Mouse (Mus musculus) intestine, embryonic 16.5 days (tissue): ENCODE results near the gene Cdh23. TPM values are rescaled to one million over a fixed set of nuclear protein-coding genes. Genes with fewer than 3 reads are reported as not detected.

ENCODE experiments used
- ATAC-seq: fragments of 200-750 bp; cut with Nextera tagmentation; 2 replicates; pipeline ENCODE4 v1.8.0; 2017; ENCODE audit warnings: moderate TSS enrichment, moderate library complexity
- H3K27ac ChIP-seq: fragments of 300-500 bp; sonication (generic); 2 replicates; pipeline ENCODE4 v1.5.1; 2014; ENCODE audit warnings: mild to moderate bottlenecking, low read length
- H3K27me3 ChIP-seq: fragments of 300-500 bp; sonication (generic); replicated peaks from 2 replicates; pipeline ENCODE4 v1.6.1; 2014; ENCODE audit warnings: low read length, control low read depth, mixed read lengths; ENCODE audit not compliant: control insufficient read depth, insufficient read depth
- H3K36me3 ChIP-seq: fragments of 300-500 bp; sonication (generic); 2 replicates; pipeline ENCODE4 v1.6.1; 2014; ENCODE audit warnings: low read length, control low read depth; ENCODE audit not compliant: control insufficient read depth, insufficient read depth
- H3K4me1 ChIP-seq: fragments of 300-500 bp; sonication (generic); 2 replicates; pipeline ENCODE4 v1.6.1; 2014; ENCODE audit warnings: low read length, control low read depth, mixed read lengths; ENCODE audit not compliant: control insufficient read depth, insufficient read depth
- H3K4me2 ChIP-seq: fragments of 300-500 bp; sonication (generic); 2 replicates; pipeline ENCODE4 v1.6.1; 2014; ENCODE audit warnings: low read depth, low read length, control low read depth
- H3K4me3 ChIP-seq: fragments of 300-500 bp; sonication (generic); 2 replicates; pipeline ENCODE4 v1.5.1; 2014; ENCODE audit warnings: mild to moderate bottlenecking, low read length
- H3K9ac ChIP-seq: fragments of 300-500 bp; sonication (generic); 2 replicates; pipeline ENCODE4 v1.6.1; 2014; ENCODE audit warnings: low read depth, low read length
- H3K9me3 ChIP-seq: fragments of 300-500 bp; sonication (generic); 2 replicates; pipeline ENCODE4 v1.6.1; 2016; ENCODE audit warnings: low read length, control low read depth; ENCODE audit not compliant: control insufficient read depth
- WGBS: fragments of 180-500 bp; shearing (Covaris S2); extraction: QIAGEN DNeasy Blood & Tissue Kit; methylation state at CpG from one replicate; pipeline ENCODE4 v1.1.7; 2014; 5-methylcytosine and 5-hydroxymethylcytosine counted together
- polyA plus RNA-seq: library from polyadenylated mRNA; unstranded; fragments of >200 nt; fragmentation: Nextera tagmentation; extraction: Ambion mirVana; gene quantifications from 2 replicates; pipeline ENCODE4 v1.2.1, GENCODE M21; 2015

The Cdh23 gene
- polyA plus RNA-seq, 1 experiment from 2014 or later = 0.33 TPM

- Histone ChIP-seq H3K27me3 (no peaks in the 10 kb centered on the region), H3K27ac (no peak overlapping the region), H3K4me1 (peaks cover 6% of the 10 kb centered on the region), H3K4me2 (no peak overlapping the region), H3K36me3 (no peaks in the 10 kb centered on the region), H3K4me3 (no peak overlapping the region), H3K9ac (no peak overlapping the region), H3K9me3 (no peaks in the 10 kb centered on the region; the same call in 1 of the 2 replicates)
- no peak for ATAC-seq
- 86% methylated on average over 12 of the region's 12 CpGs for WGBS
These were observed 118.2 kb downstream of the Cdh23 start for GRCm38 (mm10) chr10:60577920-60578737.

DNA sequence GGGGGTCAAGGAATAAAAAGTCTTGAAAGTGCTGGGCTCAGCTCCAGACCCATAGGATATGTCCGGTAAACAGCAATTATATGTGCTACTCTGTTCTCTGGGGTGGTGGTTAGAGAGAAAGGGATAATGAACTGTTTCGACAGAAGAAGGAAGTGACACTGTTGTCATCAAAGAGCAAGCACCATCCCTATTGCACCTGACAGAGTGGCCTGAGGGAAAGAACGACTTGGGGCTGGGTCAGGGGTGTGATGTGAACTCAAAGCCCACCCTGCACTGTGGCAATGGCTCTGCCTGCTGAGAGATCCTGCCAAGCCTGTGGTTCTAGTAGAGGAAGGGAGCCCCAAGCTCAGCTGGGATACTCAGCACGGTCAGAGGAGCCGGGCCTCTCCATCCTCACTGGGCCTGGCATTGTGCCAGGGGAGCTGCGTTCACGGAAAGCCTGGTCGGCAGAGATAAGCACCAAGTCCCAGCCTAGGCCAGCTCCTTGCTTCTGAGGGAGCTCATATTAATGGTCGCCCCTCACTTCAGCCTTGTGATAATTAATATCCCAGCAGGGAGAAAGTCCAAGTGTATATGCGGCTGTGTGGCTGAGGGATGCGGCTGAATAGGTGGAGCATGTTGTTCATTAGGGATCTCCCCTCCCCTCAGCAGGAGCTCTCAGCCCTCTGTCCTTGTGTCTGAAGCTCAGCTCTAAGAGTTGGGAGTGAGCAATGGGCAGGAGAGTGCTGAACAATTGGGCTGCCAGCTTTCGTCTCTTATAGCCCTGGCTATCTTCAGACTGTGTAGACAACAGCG, 119.0 kb downstream of the Cdh23 start:
- no peaks in the 10 kb centered on the region for H3K36me3 ChIP-seq
- no peak overlapping the region for H3K27ac ChIP-seq
- no peaks in the 10 kb centered on the region; the same call in 1 of the 2 replicates for H3K9me3 ChIP-seq
- H3K27me3 ChIP-seq = no peaks in the 10 kb centered on the region
- H3K4me2 ChIP-seq = no peak overlapping the region
- H3K4me3 ChIP-seq = no peak overlapping the region
- H3K4me1 ChIP-seq = peaks cover 6% of the 10 kb centered on the region
- 33% methylated on average over 13 of the region's 13 CpGs for WGBS
- peak; percentile 85 for ATAC-seq
- 0 out of 2 replicates have a peak overlapping the region, but pooled peaks have one; percentile 10 for H3K9ac ChIP-seq

DNA sequence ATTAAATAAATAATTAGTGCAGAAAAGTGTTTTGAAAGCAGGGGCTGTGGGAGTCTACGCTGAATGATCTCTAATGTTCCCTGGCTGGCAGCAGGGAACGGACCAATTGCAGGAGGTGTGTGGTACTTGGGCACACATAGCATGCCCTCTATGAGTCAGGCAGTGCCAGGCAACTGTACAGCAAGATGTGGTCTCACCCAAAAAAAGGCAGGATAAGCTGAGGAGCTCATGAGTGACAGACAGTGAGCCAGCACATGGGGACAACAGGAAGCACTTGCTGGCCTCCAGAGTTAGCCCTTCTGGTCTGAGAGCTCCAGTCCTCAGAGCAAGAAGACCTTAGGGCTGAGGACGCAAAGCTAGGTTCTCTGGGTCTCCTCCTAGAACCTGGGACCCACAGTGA, 121.4 kb downstream of the Cdh23 start:
- Histone ChIP-seq H3K27ac (no peak overlapping the region), H3K4me1 (peaks cover 6% of the 10 kb centered on the region), H3K9ac (no peak overlapping the region), H3K4me3 (no peak overlapping the region), H3K36me3 (no peaks in the 10 kb centered on the region), H3K4me2 (no peak overlapping the region), H3K27me3 (no peaks in the 10 kb centered on the region), H3K9me3 (no peaks in the 10 kb centered on the region; the same call in 1 of the 2 replicates)
- WGBS = 90% methylated on average over 3 of the region's 3 CpGs
- no peak for ATAC-seq

DNA sequence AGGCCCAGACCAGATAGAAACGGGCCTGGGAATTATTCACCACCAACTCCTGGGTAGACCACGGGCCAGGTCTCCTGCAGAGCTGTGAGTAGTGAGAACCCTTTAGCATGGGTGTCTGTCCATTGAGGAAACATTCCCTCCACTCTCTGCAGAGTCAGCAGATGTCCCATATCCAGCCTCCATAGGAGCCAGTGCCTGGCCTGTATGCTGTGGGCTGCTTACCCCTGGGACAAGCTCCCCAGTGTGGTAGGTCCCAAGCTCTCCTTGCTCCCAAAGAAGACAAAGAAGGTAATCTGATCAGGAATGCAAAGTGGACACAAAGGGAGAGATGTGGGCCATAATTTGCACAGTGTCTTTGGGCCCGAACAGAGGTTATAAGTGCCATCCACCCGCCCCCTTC, 124.8 kb downstream of the Cdh23 start:
- H3K9me3 ChIP-seq = no peaks in the 10 kb centered on the region
- no peak for ATAC-seq
- no peak overlapping the region for H3K4me2 ChIP-seq
- no peak overlapping the region for H3K9ac ChIP-seq
- WGBS = 72% methylated on average over 4 of the region's 4 CpGs
- no peak overlapping the region for H3K27ac ChIP-seq
- no peak overlapping the region for H3K4me3 ChIP-seq
- no peaks in the 10 kb centered on the region for H3K36me3 ChIP-seq
- no peaks in the 10 kb centered on the region for H3K4me1 ChIP-seq
- H3K27me3 ChIP-seq = no peaks in the 10 kb centered on the region

DNA sequence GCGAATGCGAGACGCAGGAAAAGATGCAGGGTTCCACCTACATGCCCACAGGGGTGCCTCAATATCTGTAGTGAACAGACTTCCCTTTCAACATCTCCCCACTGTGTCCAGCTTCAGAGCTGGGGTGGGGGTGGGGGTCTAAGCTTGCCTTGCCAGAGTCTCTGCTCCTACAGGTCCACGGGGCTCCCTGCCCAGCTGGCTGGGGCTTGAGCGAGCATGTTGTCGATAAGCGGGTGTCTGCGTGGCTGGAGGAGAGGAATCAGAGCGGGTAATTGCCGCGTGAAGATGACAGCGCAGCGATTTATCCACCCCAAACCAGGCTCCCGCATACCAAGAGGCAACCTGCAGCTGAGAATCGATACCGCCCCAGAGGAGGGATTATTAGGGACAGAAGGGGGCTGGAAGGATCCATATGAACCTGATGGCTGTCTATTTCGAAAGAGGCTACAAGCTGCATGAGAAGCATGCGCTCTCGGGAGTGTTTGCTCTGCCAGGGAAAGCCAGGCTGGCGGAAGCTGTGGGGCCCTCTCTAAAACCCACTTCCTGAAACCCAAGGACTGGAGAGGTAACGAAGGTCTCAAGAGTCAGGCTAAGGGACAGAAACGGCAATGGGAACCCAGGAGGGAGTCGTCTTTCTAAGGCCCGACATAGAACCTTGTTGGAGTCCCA, 129.8 kb downstream of the Cdh23 start:
- H3K9me3 ChIP-seq = no peaks in the 10 kb centered on the region

DNA sequence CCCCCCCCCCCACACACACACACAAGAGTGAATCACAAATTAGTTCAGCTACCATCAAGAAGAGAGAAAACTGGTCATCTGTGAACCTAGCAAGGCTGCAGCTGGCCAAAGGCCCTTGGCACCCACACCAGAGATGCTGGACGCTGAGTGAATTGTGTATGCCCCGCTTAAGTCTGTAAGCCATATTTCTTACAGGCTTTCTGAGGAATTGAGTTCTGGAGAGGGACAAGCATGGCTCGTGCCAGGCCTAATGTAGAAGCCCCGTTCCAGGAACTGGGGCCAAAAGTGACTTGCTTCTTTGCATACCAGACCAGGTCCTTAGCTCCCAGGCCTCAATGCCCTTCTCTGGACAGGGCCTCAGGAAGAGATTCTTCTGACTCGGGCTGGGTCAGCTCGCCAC, 132.2 kb downstream of the Cdh23 start:
- 75% methylated on average over 6 of the region's 6 CpGs for WGBS
- ATAC-seq = no peak
- Histone ChIP-seq H3K36me3 (no peaks in the 10 kb centered on the region), H3K27me3 (no peaks in the 10 kb centered on the region), H3K9ac (no peak overlapping the region), H3K27ac (no peak overlapping the region), H3K4me2 (no peak overlapping the region), H3K4me3 (no peak overlapping the region), H3K4me1 (peaks cover 7% of the 10 kb centered on the region), H3K9me3 (no peaks in the 10 kb centered on the region)

More for the DNA sequence above, 129.8 kb downstream of the Cdh23 start:
- Histone ChIP-seq H3K4me2 (peak overlapping the region; percentile 11; the same call in 1 of the 2 replicates), H3K27me3 (no peaks in the 10 kb centered on the region), H3K9ac (0 out of 2 replicates have a peak overlapping the region, but pooled peaks have one; percentile 1), H3K36me3 (no peaks in the 10 kb centered on the region), H3K4me3 (0 out of 2 replicates have a peak overlapping the region, but pooled peaks have one; percentile 2), H3K4me1 (peaks cover 7% of the 10 kb centered on the region), H3K27ac (no peak overlapping the region)
- WGBS = 38% methylated on average over 24 of the region's 24 CpGs
- no peak for ATAC-seq

DNA sequence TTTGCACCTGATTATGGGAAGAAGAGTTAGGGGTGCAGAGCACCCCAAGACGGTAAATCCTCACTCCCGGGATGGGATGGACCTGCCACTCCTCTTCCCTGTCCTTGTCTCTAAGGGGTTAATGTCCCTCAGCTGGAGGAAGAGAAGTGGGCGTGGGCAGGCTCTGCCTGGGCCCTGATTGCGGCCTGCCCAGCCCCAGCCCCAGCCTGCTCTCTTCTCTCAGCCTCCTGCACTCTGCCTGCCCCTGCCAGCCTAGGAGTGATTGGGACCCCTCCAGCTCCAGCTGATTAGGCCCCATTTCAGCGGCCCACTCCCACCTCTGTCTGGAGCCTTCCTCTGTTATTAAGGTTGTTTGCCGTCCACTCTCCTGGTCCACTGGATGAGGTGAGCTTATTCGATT, 133.3 kb downstream of the Cdh23 start:
- Histone ChIP-seq H3K36me3 (no peaks in the 10 kb centered on the region), H3K27me3 (no peaks in the 10 kb centered on the region), H3K9ac (0 out of 2 replicates have a peak overlapping the region, but pooled peaks have one; percentile 22), H3K4me1 (peaks cover 7% of the 10 kb centered on the region), H3K27ac (no peak overlapping the region), H3K9me3 (no peaks in the 10 kb centered on the region), H3K4me3 (no peak overlapping the region), H3K4me2 (no peak overlapping the region)
- 18% methylated on average over 7 of the region's 7 CpGs for WGBS
- 0 out of 2 replicates have a peak, but pooled peaks have one; percentile 28 for ATAC-seq

DNA sequence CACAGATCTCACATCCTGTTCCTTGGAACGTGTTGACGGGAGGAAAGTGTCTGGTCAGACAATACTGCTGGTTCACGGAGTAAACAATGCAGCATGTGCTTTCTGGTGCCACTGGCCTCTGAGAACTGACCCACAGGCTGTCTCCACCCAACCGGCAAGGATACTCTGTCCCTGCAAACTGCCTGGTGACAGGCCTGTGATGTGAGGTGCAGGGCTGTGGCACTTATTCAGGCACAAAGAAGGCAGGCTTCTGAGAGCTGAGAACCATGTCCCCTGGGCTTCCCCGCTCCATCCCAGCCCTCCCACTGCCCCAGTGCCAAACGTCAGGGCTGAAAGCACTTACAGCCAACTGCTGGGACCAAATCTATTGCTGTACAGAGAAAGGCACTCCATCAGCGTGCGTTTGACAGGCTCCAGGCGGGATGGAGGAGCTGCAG, 137.8 kb downstream of the Cdh23 start:
- ATAC-seq = no peak
- no peaks in the 10 kb centered on the region for H3K9me3 ChIP-seq
- 33% methylated on average over 9 of the region's 9 CpGs for WGBS

More for the DNA sequence above, 137.8 kb downstream of the Cdh23 start:
- Histone ChIP-seq H3K36me3 (no peaks in the 10 kb centered on the region), H3K27ac (no peak overlapping the region), H3K27me3 (no peaks in the 10 kb centered on the region), H3K4me2 (no peak overlapping the region), H3K9ac (no peak overlapping the region), H3K4me3 (no peak overlapping the region), H3K4me1 (peaks cover 3% of the 10 kb centered on the region)
